Mouse (Mus musculus): Measurements from ENCODE around the gene Serpinb1b. TPM values are rescaled to one million over a fixed set of nuclear protein-coding genes. Genes with fewer than 3 reads are reported as not detected.

Serpinb1b gene
- polyA plus RNA-seq, 1 experiment from 2014 or later = not detected

GRCm38 (mm10) chr13:33077026-33077685, 1.2 kb upstream of the Serpinb1b start:
- H3K9me3 ChIP-seq (replicated peaks) = no peaks in the 10 kb centered on the region
- no peaks in the 10 kb centered on the region for H3K27me3 ChIP-seq (ENCODE audit: low read depth, poor library complexity, severe bottlenecking)
- H3K4me1 ChIP-seq = no peaks in the 10 kb centered on the region
- H3K36me3 ChIP-seq = no peaks in the 10 kb centered on the region
- DNase-seq (ENCODE audit: low spot score) = no peak
- WGBS = 89% methylated on average over 10 of the region's 10 CpGs
- no peak overlapping the region for H3K27ac ChIP-seq
- H3K4me3 ChIP-seq = no peak overlapping the region

DNA sequence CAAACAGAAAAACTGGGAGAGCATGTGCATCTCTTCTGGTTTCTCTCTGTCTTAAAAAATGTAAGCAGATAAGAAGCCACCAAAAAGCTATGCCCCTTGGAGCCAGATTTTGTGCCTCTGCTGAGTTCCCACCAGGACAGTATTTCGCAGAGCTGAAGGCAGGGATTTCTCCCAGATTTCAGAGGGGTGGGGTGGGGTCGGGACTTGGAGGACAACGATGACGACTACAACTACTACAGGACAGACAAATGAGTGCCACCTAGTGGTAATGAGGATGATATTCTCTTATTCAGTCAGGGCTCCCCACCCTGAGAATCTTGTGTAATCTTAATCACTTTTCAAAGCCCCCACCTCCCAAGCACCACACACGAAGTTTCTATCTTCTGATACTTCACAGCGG, 1.0 kb downstream of the Serpinb1b start:
- WGBS = 26% methylated on average over 6 of the region's 6 CpGs
- Histone ChIP-seq H3K27ac (no peak overlapping the region), H3K36me3 (no peaks in the 10 kb centered on the region), H3K4me1 (no peaks in the 10 kb centered on the region), H3K9me3 (replicated peaks) (no peaks in the 10 kb centered on the region), H3K27me3 (ENCODE audit: low read depth, poor library complexity, severe bottlenecking) (no peaks in the 10 kb centered on the region), H3K4me3 (no peak overlapping the region)
- DNase-seq (ENCODE audit: low spot score) = no peak

GRCm38 (mm10) chr13:33080356-33080755, 2.0 kb downstream of the Serpinb1b start:
- Histone ChIP-seq H3K9me3 (replicated peaks) (no peaks in the 10 kb centered on the region), H3K4me1 (no peaks in the 10 kb centered on the region), H3K4me3 (no peak overlapping the region), H3K27ac (no peak overlapping the region), H3K27me3 (ENCODE audit: low read depth, poor library complexity, severe bottlenecking) (no peaks in the 10 kb centered on the region), H3K36me3 (no peaks in the 10 kb centered on the region)
- DNase-seq (ENCODE audit: low spot score) = no peak
- WGBS = 21% methylated on average over 3 of the region's 3 CpGs

- WGBS = 63% methylated on average over 2 of the region's 2 CpGs
- Histone ChIP-seq H3K36me3 (no peaks in the 10 kb centered on the region), H3K27me3 (ENCODE audit: low read depth, poor library complexity, severe bottlenecking) (no peaks in the 10 kb centered on the region), H3K4me3 (no peak overlapping the region), H3K4me1 (no peaks in the 10 kb centered on the region), H3K27ac (no peak overlapping the region), H3K9me3 (replicated peaks) (peaks cover 4% of the 10 kb centered on the region; the same call in 1 of the 2 replicates)
- DNase-seq (ENCODE audit: low spot score) = no peak
These were observed 5.5 kb downstream of the Serpinb1b start for GRCm38 (mm10) chr13:33083834-33084233.

DNA sequence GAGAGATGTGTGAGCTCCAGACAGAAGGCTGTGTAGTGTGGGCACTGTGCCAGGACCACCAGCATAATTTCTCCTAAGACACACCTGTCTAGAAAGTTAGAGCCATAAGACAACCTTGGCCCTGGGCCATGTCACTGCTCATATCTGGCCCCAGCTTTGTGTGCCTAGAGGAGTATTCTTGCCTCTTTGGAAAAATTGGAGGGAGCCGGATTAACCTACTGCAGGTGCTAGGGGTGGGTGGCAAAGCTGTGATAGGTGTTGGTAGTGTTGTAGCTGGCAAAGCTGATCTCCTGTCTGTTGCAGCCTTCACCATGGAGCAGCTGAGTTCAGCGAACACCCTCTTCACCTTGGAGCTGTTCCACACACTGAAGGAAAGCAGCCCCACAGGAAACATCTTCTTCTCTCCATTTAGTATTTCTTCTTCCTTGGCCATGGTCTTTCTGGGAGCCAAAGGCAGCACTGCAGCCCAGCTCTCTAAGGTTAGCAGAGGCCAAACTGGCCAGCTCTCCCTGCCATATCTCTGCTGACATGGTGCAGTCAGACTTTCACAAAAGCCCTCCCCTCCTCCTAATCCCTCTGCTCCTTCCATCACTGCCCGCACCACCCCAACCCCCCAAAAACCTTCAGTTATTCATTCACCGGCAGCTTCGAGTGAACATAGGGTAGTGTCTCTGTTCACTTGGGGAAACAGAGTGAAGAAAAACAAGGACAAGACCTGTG, 6.8 kb downstream of the Serpinb1b start:
- 81% methylated on average over 5 of the region's 5 CpGs for WGBS
- DNase-seq (ENCODE audit: low spot score) = no peak

DNA sequence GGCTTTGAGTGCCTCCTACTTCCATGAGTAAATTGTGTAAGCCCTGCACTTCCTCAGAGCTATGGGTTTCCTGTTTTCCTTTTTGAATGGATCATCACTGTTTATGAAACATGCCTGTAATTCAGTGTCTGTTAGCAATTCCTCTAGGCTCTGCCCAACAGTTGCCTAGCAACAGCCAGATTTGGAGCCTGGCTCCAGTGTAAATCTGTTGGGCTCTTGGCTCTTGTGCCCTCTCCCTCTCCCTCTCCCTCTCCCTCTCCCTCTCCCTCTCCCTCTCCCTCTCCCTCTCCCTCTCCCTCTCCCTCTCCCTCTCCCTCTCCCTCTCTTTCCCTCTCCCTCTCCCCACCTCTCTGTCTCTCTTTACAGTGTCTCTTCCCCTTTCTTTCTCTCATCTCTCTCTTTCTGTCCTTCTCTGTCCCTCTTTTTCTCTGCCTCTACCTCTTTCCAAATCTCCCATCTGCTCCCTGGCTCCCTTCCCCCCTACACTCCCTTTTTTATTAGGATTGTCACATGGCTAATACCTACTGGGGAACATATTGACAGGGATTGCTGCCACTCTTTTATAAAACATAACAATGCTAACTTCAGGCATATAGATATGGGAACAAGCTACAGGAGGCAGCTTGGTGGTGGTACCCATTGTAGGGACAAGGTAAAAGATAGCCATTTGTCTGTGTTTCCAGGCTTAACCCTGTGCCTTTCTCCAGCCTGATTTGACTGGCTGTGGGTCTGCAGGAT, 7.5 kb downstream of the Serpinb1b start:
- no peaks in the 10 kb centered on the region for H3K4me1 ChIP-seq
- H3K9me3 ChIP-seq (replicated peaks) = peaks cover 5% of the 10 kb centered on the region; the same call in 1 of the 2 replicates
- no peaks in the 10 kb centered on the region for H3K27me3 ChIP-seq (ENCODE audit: low read depth, poor library complexity, severe bottlenecking)
- no peak overlapping the region for H3K27ac ChIP-seq
- no peak overlapping the region for H3K4me3 ChIP-seq
- no peaks in the 10 kb centered on the region for H3K36me3 ChIP-seq
- no peak for DNase-seq (ENCODE audit: low spot score)

More for the DNA sequence above, 6.8 kb downstream of the Serpinb1b start:
- Histone ChIP-seq H3K27me3 (ENCODE audit: low read depth, poor library complexity, severe bottlenecking) (no peaks in the 10 kb centered on the region), H3K9me3 (replicated peaks) (peaks cover 5% of the 10 kb centered on the region; the same call in 1 of the 2 replicates), H3K27ac (no peak overlapping the region), H3K36me3 (no peaks in the 10 kb centered on the region), H3K4me1 (no peaks in the 10 kb centered on the region), H3K4me3 (no peak overlapping the region)

GRCm38 (mm10) chr13:33089566-33089965, 11.2 kb downstream of the Serpinb1b start:
- Histone ChIP-seq H3K27me3 (ENCODE audit: low read depth, poor library complexity, severe bottlenecking) (no peaks in the 10 kb centered on the region), H3K36me3 (no peaks in the 10 kb centered on the region), H3K9me3 (replicated peaks) (peaks cover 5% of the 10 kb centered on the region; the same call in 1 of the 2 replicates), H3K4me1 (no peaks in the 10 kb centered on the region), H3K4me3 (no peak overlapping the region), H3K27ac (no peak overlapping the region)
- 87% methylated on average over 3 of the region's 3 CpGs for WGBS
- no peak for DNase-seq (ENCODE audit: low spot score)

DNA sequence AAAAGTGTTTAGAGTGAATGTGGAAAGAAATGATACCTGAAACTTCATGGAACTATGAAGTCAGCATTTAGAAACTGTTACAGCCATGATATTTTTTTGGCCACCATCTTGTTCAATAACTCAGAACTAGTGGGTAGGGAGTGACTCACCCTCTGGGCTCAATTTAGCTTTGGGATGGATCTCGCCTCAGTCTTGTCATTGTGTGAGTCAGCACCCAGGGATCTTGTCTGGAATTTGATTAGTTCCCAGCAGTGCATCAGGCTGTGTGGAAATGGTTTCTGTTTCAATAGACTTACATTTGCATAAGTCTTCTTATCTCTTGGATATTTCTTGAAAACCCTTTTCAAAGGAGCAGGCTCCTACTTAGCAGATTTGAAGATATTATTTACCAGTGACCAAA, 12.2 kb downstream of the Serpinb1b start:
- H3K27ac ChIP-seq = no peak overlapping the region
- H3K27me3 ChIP-seq (ENCODE audit: low read depth, poor library complexity, severe bottlenecking) = no peaks in the 10 kb centered on the region
- no peaks in the 10 kb centered on the region for H3K36me3 ChIP-seq
- H3K4me3 ChIP-seq = no peak overlapping the region
- WGBS = 76% methylated on average over 1 of the region's 1 CpGs
- DNase-seq (ENCODE audit: low spot score) = no peak
- peaks cover 5% of the 10 kb centered on the region; the same call in 1 of the 2 replicates for H3K9me3 ChIP-seq (replicated peaks)
- no peaks in the 10 kb centered on the region for H3K4me1 ChIP-seq

DNA sequence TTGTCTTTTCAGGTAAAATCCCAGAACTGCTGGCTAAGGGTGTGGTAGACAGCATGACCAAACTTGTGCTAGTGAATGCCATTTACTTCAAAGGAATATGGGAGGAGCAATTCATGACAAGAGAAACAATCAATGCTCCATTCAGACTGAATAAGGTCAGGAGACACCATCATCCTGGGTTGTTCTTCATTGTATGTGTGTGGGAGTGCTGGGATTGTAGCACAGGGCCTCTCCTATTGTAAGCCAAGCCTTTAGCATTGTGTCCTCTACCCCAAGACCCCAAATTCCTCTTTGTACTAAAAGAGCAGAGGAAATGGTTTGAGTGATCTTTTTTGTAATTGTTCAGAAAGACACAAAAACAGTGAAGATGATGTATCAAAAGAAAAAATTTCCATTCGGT, 12.9 kb downstream of the Serpinb1b start:
- Histone ChIP-seq H3K27ac (no peak overlapping the region), H3K4me1 (no peaks in the 10 kb centered on the region), H3K4me3 (no peak overlapping the region), H3K36me3 (no peaks in the 10 kb centered on the region), H3K27me3 (ENCODE audit: low read depth, poor library complexity, severe bottlenecking) (no peaks in the 10 kb centered on the region), H3K9me3 (replicated peaks) (peaks cover 5% of the 10 kb centered on the region; the same call in 1 of the 2 replicates)
- 95% methylated on average over 1 of the region's 1 CpGs for WGBS
- no peak for DNase-seq (ENCODE audit: low spot score)

DNA sequence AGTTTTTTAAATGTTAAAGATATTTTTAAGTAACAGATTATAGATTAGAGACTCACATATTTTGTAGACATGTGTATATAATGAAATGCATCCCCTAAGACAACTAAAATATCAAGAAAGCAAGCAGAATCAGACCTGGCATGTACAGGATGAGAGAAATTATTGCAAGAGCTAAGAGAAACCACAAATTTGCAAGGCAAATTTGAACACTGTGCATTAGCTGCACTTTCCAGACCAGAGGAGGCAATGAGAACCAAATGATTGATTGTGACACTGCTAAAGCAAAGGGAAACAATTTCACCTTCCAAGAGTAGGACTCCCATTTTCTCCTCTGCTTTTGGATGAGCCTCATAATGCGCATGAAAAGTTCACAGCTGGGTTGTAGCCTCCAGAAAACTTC, 17.2 kb downstream of the Serpinb1b start:
- 93% methylated on average over 1 of the region's 1 CpGs for WGBS
- Histone ChIP-seq H3K27ac (no peak overlapping the region), H3K9me3 (replicated peaks) (no peaks in the 10 kb centered on the region), H3K4me3 (no peak overlapping the region), H3K27me3 (ENCODE audit: low read depth, poor library complexity, severe bottlenecking) (no peaks in the 10 kb centered on the region), H3K36me3 (no peaks in the 10 kb centered on the region), H3K4me1 (no peaks in the 10 kb centered on the region)
- DNase-seq (ENCODE audit: low spot score) = no peak

DNA sequence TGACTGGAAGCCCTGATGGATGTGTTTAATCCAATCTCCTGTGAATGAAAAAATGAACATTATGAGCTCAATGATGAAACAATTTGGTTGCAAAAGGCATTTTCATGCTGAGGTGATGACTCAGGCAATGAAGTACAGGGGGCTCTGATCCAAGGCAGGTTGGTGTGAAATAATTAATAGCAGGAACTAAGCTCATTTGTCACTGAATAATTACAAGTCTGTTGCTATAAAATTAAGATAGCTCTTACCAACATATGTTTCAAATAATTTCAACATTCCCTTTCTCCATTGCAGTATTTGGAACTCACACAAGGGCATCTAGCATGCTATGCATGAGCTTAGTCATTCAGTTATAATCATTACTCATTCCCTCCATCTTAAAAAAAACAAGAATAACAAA, 27.3 kb downstream of the Serpinb1b start:
- Histone ChIP-seq H3K4me1 (no peaks in the 10 kb centered on the region), H3K27me3 (ENCODE audit: low read depth, poor library complexity, severe bottlenecking) (no peaks in the 10 kb centered on the region), H3K9me3 (replicated peaks) (no peaks in the 10 kb centered on the region), H3K36me3 (no peaks in the 10 kb centered on the region), H3K27ac (no peak overlapping the region), H3K4me3 (no peak overlapping the region)
- DNase-seq (ENCODE audit: low spot score) = no peak

GRCm38 (mm10) chr13:33113054-33113453, 34.7 kb downstream of the Serpinb1b start:
- Histone ChIP-seq H3K27me3 (ENCODE audit: low read depth, poor library complexity, severe bottlenecking) (no peaks in the 10 kb centered on the region), H3K4me3 (no peak overlapping the region), H3K9me3 (replicated peaks) (no peaks in the 10 kb centered on the region), H3K36me3 (no peaks in the 10 kb centered on the region), H3K4me1 (no peaks in the 10 kb centered on the region), H3K27ac (no peak overlapping the region)
- no peak for DNase-seq (ENCODE audit: low spot score)
- 62% methylated on average over 3 of the region's 3 CpGs for WGBS

- Histone ChIP-seq H3K9me3 (replicated peaks) (no peaks in the 10 kb centered on the region), H3K27me3 (ENCODE audit: low read depth, poor library complexity, severe bottlenecking) (no peaks in the 10 kb centered on the region), H3K4me3 (no peak overlapping the region), H3K27ac (no peak overlapping the region), H3K36me3 (no peaks in the 10 kb centered on the region), H3K4me1 (no peaks in the 10 kb centered on the region)
- no peak for DNase-seq (ENCODE audit: low spot score)
- WGBS = 91% methylated on average over 2 of the region's 2 CpGs
These were observed 59.3 kb downstream of the Serpinb1b start for GRCm38 (mm10) chr13:33137717-33138116.
